Mouse (Mus musculus): Measurements from ENCODE around the gene B3gat2.

- TF ChIP-seq CTCF (IDR thresholded peaks at IDR 0.05; ENCODE audit: low read depth, low read length) (no peak), POLR2A (IDR thresholded peaks at IDR 0.05; ENCODE audit: extremely low read depth, insufficient read depth, low read length) (no peak)
Measured at GRCm38 (mm10) chr1:23754340-23754739, 7.2 kb upstream of the B3gat2 start.
